Mouse (Mus musculus): ENCODE data around the gene Tor3a. TPM values are rescaled to one million over a fixed set of nuclear protein-coding genes. Genes with fewer than 3 reads are reported as not detected.

Tor3a gene
- polyA plus RNA-seq, 2 experiments = 7.6 to 10.1 TPM

GRCm38 (mm10) chr1:156659906-156660659 lies 14.1 kb downstream of the Tor3a start:
- WGBS = 64% methylated on average over 13 of the region's 13 CpGs
- Histone ChIP-seq H3K9ac (ENCODE audit: low read depth, low read length, severe bottlenecking) (no peak overlapping the region), H3K4me2 (replicated peaks; ENCODE audit: low read depth, low read length, severe bottlenecking) (no peak overlapping the region), H3K36me3 (ENCODE audit: control insufficient read depth, insufficient read depth, low read length) (peaks cover 6% of the 10 kb centered on the region; the same call in 1 of the 2 replicates), H3K9me3 (ENCODE audit: control insufficient read depth, low read length) (no peaks in the 10 kb centered on the region), H3K27me3 (ENCODE audit: control insufficient read depth, insufficient read depth, low read length) (no peaks in the 10 kb centered on the region), H3K27ac (replicated peaks; ENCODE audit: low read depth, low read length) (no peak overlapping the region), H3K4me1 (ENCODE audit: control insufficient read depth, insufficient read depth, low read length) (peaks cover 2% of the 10 kb centered on the region), H3K4me3 (replicated peaks; ENCODE audit: low read length) (no peak overlapping the region)
- TF ChIP-seq POLR2A (IDR thresholded peaks at IDR 0.05; ENCODE audit: borderline replicate concordance, extremely low read depth, insufficient read depth, insufficient read length) = no peak
- ATAC-seq (ENCODE audit: low FRiP score, low read depth) (peak; percentile 24; the same call in 1 of the 2 replicates), DNase-seq (ENCODE audit: low spot score) (peak; percentile 37)

- peaks cover 6% of the 10 kb centered on the region; the same call in 1 of the 2 replicates for H3K36me3 ChIP-seq (ENCODE audit: control insufficient read depth, insufficient read depth, low read length)
- H3K4me2 ChIP-seq (replicated peaks; ENCODE audit: low read depth, low read length, severe bottlenecking) = no peak overlapping the region
- H3K9ac ChIP-seq (ENCODE audit: low read depth, low read length, severe bottlenecking) = no peak overlapping the region
- H3K27me3 ChIP-seq (ENCODE audit: control insufficient read depth, insufficient read depth, low read length) = no peaks in the 10 kb centered on the region
- peaks cover 12% of the 10 kb centered on the region for H3K4me1 ChIP-seq (ENCODE audit: control insufficient read depth, insufficient read depth, low read length)
- H3K9me3 ChIP-seq (ENCODE audit: control insufficient read depth, low read length) = no peaks in the 10 kb centered on the region
- ATAC-seq (ENCODE audit: low FRiP score, low read depth) (no peak), DNase-seq (ENCODE audit: low spot score) (no peak)
- H3K27ac ChIP-seq (replicated peaks; ENCODE audit: low read depth, low read length) = no peak overlapping the region
- H3K4me3 ChIP-seq (replicated peaks; ENCODE audit: low read length) = no peak overlapping the region
- 85% methylated on average over 5 of the region's 5 CpGs for WGBS
- no peak for TF ChIP-seq POLR2A (IDR thresholded peaks at IDR 0.05; ENCODE audit: borderline replicate concordance, extremely low read depth, insufficient read depth, insufficient read length)
Observed at GRCm38 (mm10) chr1:156658676-156659075, 15.5 kb downstream of the Tor3a start.

- Histone ChIP-seq H3K4me3 (replicated peaks; ENCODE audit: low read length) (no peak overlapping the region), H3K27me3 (ENCODE audit: control insufficient read depth, insufficient read depth, low read length) (no peaks in the 10 kb centered on the region), H3K4me1 (ENCODE audit: control insufficient read depth, insufficient read depth, low read length) (peaks cover 12% of the 10 kb centered on the region), H3K9me3 (ENCODE audit: control insufficient read depth, low read length) (no peaks in the 10 kb centered on the region), H3K4me2 (replicated peaks; ENCODE audit: low read depth, low read length, severe bottlenecking) (no peak overlapping the region), H3K9ac (ENCODE audit: low read depth, low read length, severe bottlenecking) (no peak overlapping the region), H3K27ac (replicated peaks; ENCODE audit: low read depth, low read length) (no peak overlapping the region), H3K36me3 (ENCODE audit: control insufficient read depth, insufficient read depth, low read length) (peaks cover 6% of the 10 kb centered on the region; the same call in 1 of the 2 replicates)
- no peak for TF ChIP-seq POLR2A (IDR thresholded peaks at IDR 0.05; ENCODE audit: borderline replicate concordance, extremely low read depth, insufficient read depth, insufficient read length)
- WGBS = 81% methylated on average over 4 of the region's 4 CpGs
- ATAC-seq (ENCODE audit: low FRiP score, low read depth) (no peak), DNase-seq (ENCODE audit: low spot score) (no peak)
Observed at GRCm38 (mm10) chr1:156657523-156657922, 16.6 kb downstream of the Tor3a start.

- no peak for ATAC-seq (ENCODE audit: low FRiP score, low read depth)
Observed at GRCm38 (mm10) chr1:156654735-156655530, 19.2 kb downstream of the Tor3a start.

GRCm38 (mm10) chr1:156652189-156652822 lies 21.9 kb downstream of the Tor3a start:
- Histone ChIP-seq H3K4me2 (replicated peaks; ENCODE audit: low read depth, low read length, severe bottlenecking) (no peak overlapping the region), H3K9ac (ENCODE audit: low read depth, low read length, severe bottlenecking) (no peak overlapping the region; the same call in 1 of the 2 replicates), H3K36me3 (ENCODE audit: control insufficient read depth, insufficient read depth, low read length) (peaks cover 15% of the 10 kb centered on the region), H3K4me1 (ENCODE audit: control insufficient read depth, insufficient read depth, low read length) (peaks cover 16% of the 10 kb centered on the region), H3K27ac (replicated peaks; ENCODE audit: low read depth, low read length) (0 out of 2 replicates have a peak overlapping the region, but pooled peaks have one; percentile 8), H3K27me3 (ENCODE audit: control insufficient read depth, insufficient read depth, low read length) (no peaks in the 10 kb centered on the region), H3K4me3 (replicated peaks; ENCODE audit: low read length) (no peak overlapping the region), H3K9me3 (ENCODE audit: control insufficient read depth, low read length) (no peaks in the 10 kb centered on the region)
- WGBS = 46% methylated on average over 6 of the region's 6 CpGs
- no peak for TF ChIP-seq POLR2A (IDR thresholded peaks at IDR 0.05; ENCODE audit: borderline replicate concordance, extremely low read depth, insufficient read depth, insufficient read length)
- DNase-seq (ENCODE audit: low spot score) (no peak), ATAC-seq (ENCODE audit: low FRiP score, low read depth) (no peak)

More at GRCm38 (mm10) chr1:156654735-156655530, 19.2 kb downstream of the Tor3a start:
- Histone ChIP-seq H3K27ac (replicated peaks; ENCODE audit: low read depth, low read length) (no peak overlapping the region), H3K4me3 (replicated peaks; ENCODE audit: low read length) (no peak overlapping the region), H3K36me3 (ENCODE audit: control insufficient read depth, insufficient read depth, low read length) (peaks cover 6% of the 10 kb centered on the region; the same call in 1 of the 2 replicates), H3K9me3 (ENCODE audit: control insufficient read depth, low read length) (no peaks in the 10 kb centered on the region), H3K9ac (ENCODE audit: low read depth, low read length, severe bottlenecking) (no peak overlapping the region), H3K4me2 (replicated peaks; ENCODE audit: low read depth, low read length, severe bottlenecking) (no peak overlapping the region), H3K27me3 (ENCODE audit: control insufficient read depth, insufficient read depth, low read length) (no peaks in the 10 kb centered on the region), H3K4me1 (ENCODE audit: control insufficient read depth, insufficient read depth, low read length) (peaks cover 16% of the 10 kb centered on the region)
- no peak for TF ChIP-seq POLR2A (IDR thresholded peaks at IDR 0.05; ENCODE audit: borderline replicate concordance, extremely low read depth, insufficient read depth, insufficient read length)
- 47% methylated on average over 13 of the region's 13 CpGs for WGBS
- DNase-seq (ENCODE audit: low spot score) = peak; percentile 35
